Mouse (Mus musculus): Measurements from ENCODE around the gene Sult3a1. TPM values are rescaled to one million over a fixed set of nuclear protein-coding genes. Genes with fewer than 3 reads are reported as not detected.

Gene Sult3a1
- polyA plus RNA-seq, 1 experiment: not detected

Other genes with a start within 250 kb of the Sult3a1 start
- not detected in 2 replicates for gene Clvs2, start 233.0 kb upstream of the Sult3a1 start, polyA plus RNA-seq (2012; ENCODE audit: insufficient read depth, insufficient read length, missing spikeins)
- not detected in 2 replicates for gene Sult3a2, start 71.0 kb upstream of the Sult3a1 start, polyA plus RNA-seq (2012; ENCODE audit: insufficient read depth, insufficient read length, missing spikeins)
- gene Rsph4a, start 47.4 kb downstream of the Sult3a1 start, polyA plus RNA-seq (2012; ENCODE audit: insufficient read depth, insufficient read length, missing spikeins): not detected in 2 replicates
- 6.1 and 7.4 TPM in 2 replicates for gene Zup1, start 93.5 kb downstream of the Sult3a1 start, polyA plus RNA-seq (2012; ENCODE audit: insufficient read depth, insufficient read length, missing spikeins)
- 75.5 and 93.2 TPM in 2 replicates for gene Rwdd1, start 161.9 kb downstream of the Sult3a1 start, polyA plus RNA-seq (2012; ENCODE audit: insufficient read depth, insufficient read length, missing spikeins)
- not detected in 2 replicates for gene Trappc3l, start 179.9 kb downstream of the Sult3a1 start, polyA plus RNA-seq (2012; ENCODE audit: insufficient read depth, insufficient read length, missing spikeins)
- not detected in 2 replicates for gene Calhm4, start 186.6 kb downstream of the Sult3a1 start, polyA plus RNA-seq (2012; ENCODE audit: insufficient read depth, insufficient read length, missing spikeins)
- 0.40 and 0.42 TPM in 2 replicates for gene Calhm5, start 238.8 kb downstream of the Sult3a1 start, polyA plus RNA-seq (2012; ENCODE audit: insufficient read depth, insufficient read length, missing spikeins)

Data from brown adipose tissue, adult 24 weeks (tissue).